Mouse (Mus musculus) G1E (cell line): Measurements from ENCODE around the gene S100a7a.

Experiments
- CTCF ChIP-seq: IDR thresholded peaks from 2 replicates; pipeline ENCODE4 v1.5.1; 2012; ENCODE audit warnings: low read depth, low read length, inconsistent platforms, mixed read lengths
- GATA1 ChIP-seq: IDR thresholded peaks from 2 replicates; pipeline ENCODE4 v1.6.1; 2012; ENCODE audit warnings: borderline replicate concordance, low read length, inconsistent platforms, mixed read lengths
- TAL1 ChIP-seq: conservative IDR thresholded peaks from 2 replicates; pipeline ENCODE4 v1.6.1; 2012; ENCODE audit warnings: low read depth, low read length, inconsistent platforms, mixed read lengths

GRCm38 (mm10) chr3:90612061-90612460 lies 41.8 kb upstream of the S100a7a start:
- TF ChIP-seq CTCF: no peak
- no peak for TF ChIP-seq GATA1
- no peak for TF ChIP-seq TAL1
